16 mouse cellular contexts compared by ENCODE assay signal in genomic region chr6:118983471-118984040, GRCm38 (mm10).
DNase-seq lines count a peak whose midpoint lies in the region; ATAC-seq and TF ChIP-seq lines count a peak whose summit lies in the region.
"Had no signal": no experiment of that assay in that cellular context is flagged by ENCODE, and none has a peak within 500 bp of the region (broad histone marks: within the 10 kb centered on the region; RNA-seq: fewer than 3 reads in every experiment).

No protein-coding gene starts in this region.

- H3K9ac ChIP-seq in heart, embryonic 11.5 days (ENCODE audit: low read depth, low read length) = no peak overlapping the region
- no peak overlapping the region for H3K9ac ChIP-seq in heart, adult 2 months (ENCODE audit: low read depth, low read length)
- no peak overlapping the region for H3K9ac ChIP-seq in midbrain, postnatal 0 days (replicated peaks; ENCODE audit: low read length, poor library complexity, severe bottlenecking)
- no peak overlapping the region for H3K9ac ChIP-seq in stomach, embryonic 15.5 days
- H3K9ac ChIP-seq: forebrain, embryonic 12.5 days; hindbrain, embryonic 15.5 days; liver, embryonic 15.5 days had no signal

- TF ChIP-seq CTCF in heart, adult 2 months (IDR thresholded peaks at IDR 0.05) = no peak
- TF ChIP-seq CTCF in midbrain, postnatal 0 days (IDR thresholded peaks at IDR 0.05) = no peak

- 0 out of 2 replicates have a peak overlapping the region, but pooled peaks have one; percentile 15 for H3K27ac ChIP-seq in heart, embryonic 11.5 days (ENCODE audit: low read depth, low read length)
- no peak overlapping the region for H3K27ac ChIP-seq in heart, adult 2 months
- 0 out of 2 replicates have a peak overlapping the region, but pooled peaks have one; percentile 17 for H3K27ac ChIP-seq in midbrain, embryonic 10.5 days (replicated peaks)
- H3K27ac ChIP-seq in midbrain, postnatal 0 days (ENCODE audit: low read depth, low read length) = no peak overlapping the region
- peak overlapping the region; percentile 18; the same call in 1 of the 2 replicates for H3K27ac ChIP-seq in stomach, embryonic 15.5 days
- H3K27ac ChIP-seq: forebrain, embryonic 12.5 days; hindbrain, embryonic 15.5 days; liver, embryonic 15.5 days had no signal

- no peak for ATAC-seq in heart, embryonic 11.5 days (replicated peaks; ENCODE audit: insufficient number of reproducible peaks, low FRiP score, low TSS enrichment)
- no peak for ATAC-seq in midbrain, postnatal 0 days (ENCODE audit: low FRiP score)
- ATAC-seq in stomach, embryonic 15.5 days (ENCODE audit: insufficient read depth, low FRiP score, low read depth) = no peak

- DNase-seq in heart, adult 2 months = no peak
- DNase-seq in midbrain, embryonic 10.5 days (ENCODE audit: low spot score) = no peak
- no peak for DNase-seq in midbrain, postnatal 0 days (ENCODE audit: low spot score)
- DNase-seq in thymus, postnatal 4 days = peak; percentile 57
- no peak for DNase-seq in cerebellum, postnatal 25 days
- DNase-seq in layer of hippocampus, adult 18-20 months (ENCODE audit: low spot score in 2 of 2) = no peak
- DNase-seq: B cell, adult 2 months; cerebellum, adult 9-10 months; kidney, adult 9 months; right cerebral cortex, postnatal 25 days had no signal

- no peaks in the 10 kb centered on the region for H3K36me3 ChIP-seq in heart, embryonic 11.5 days (ENCODE audit: control insufficient read depth, insufficient read depth, low read length)
- H3K36me3 ChIP-seq in heart, adult 2 months (ENCODE audit: control insufficient read depth, insufficient read depth, low read length) = no peaks in the 10 kb centered on the region
- H3K36me3 ChIP-seq in midbrain, embryonic 10.5 days = no peaks in the 10 kb centered on the region
- no peaks in the 10 kb centered on the region for H3K36me3 ChIP-seq in midbrain, postnatal 0 days (ENCODE audit: insufficient read depth, low read length)
- H3K36me3 ChIP-seq in stomach, embryonic 15.5 days = no peaks in the 10 kb centered on the region
- H3K36me3 ChIP-seq: forebrain, embryonic 12.5 days; hindbrain, embryonic 15.5 days; liver, embryonic 15.5 days had no signal

- WGBS in heart, embryonic 11.5 days (ENCODE audit: insufficient replicate concordance) = 79% methylated on average over 8 of the region's 8 CpGs
- WGBS in heart, adult 2 months = 78% methylated on average over 8 of the region's 8 CpGs
- WGBS in midbrain, embryonic 10.5 days = 88% methylated on average over 8 of the region's 8 CpGs
- WGBS in midbrain, postnatal 0 days = 85% methylated on average over 8 of the region's 8 CpGs
- WGBS in stomach, embryonic 15.5 days = 72% methylated on average over 8 of the region's 8 CpGs

- H3K9me3 ChIP-seq in heart, embryonic 11.5 days (replicated peaks; ENCODE audit: control insufficient read depth, low read length) = no peaks in the 10 kb centered on the region
- no peaks in the 10 kb centered on the region for H3K9me3 ChIP-seq in midbrain, embryonic 10.5 days (replicated peaks)
- H3K9me3 ChIP-seq in midbrain, postnatal 0 days (ENCODE audit: low read length) = no peaks in the 10 kb centered on the region
- no peaks in the 10 kb centered on the region for H3K9me3 ChIP-seq in stomach, embryonic 15.5 days
- H3K9me3 ChIP-seq: forebrain, embryonic 12.5 days; hindbrain, embryonic 15.5 days; liver, embryonic 15.5 days had no signal

- intact Hi-C loops in heart, adult 2 months (cut with DNase I) = no loop called here

- H3K4me1 ChIP-seq in heart, embryonic 11.5 days (ENCODE audit: control insufficient read depth, insufficient read depth, low read length) = peaks cover 33% of the 10 kb centered on the region
- peaks cover 15% of the 10 kb centered on the region for H3K4me1 ChIP-seq in heart, adult 2 months (ENCODE audit: control insufficient read depth, insufficient read depth, low read length)
- peaks cover 7% of the 10 kb centered on the region for H3K4me1 ChIP-seq in midbrain, embryonic 10.5 days
- H3K4me1 ChIP-seq in midbrain, postnatal 0 days (ENCODE audit: insufficient read depth, low read length) = peaks cover 6% of the 10 kb centered on the region; the same call in 1 of the 2 replicates
- H3K4me1 ChIP-seq in stomach, embryonic 15.5 days = peaks cover 9% of the 10 kb centered on the region; the same call in 1 of the 2 replicates

- no peak overlapping the region for H3K4me3 ChIP-seq in heart, embryonic 11.5 days (ENCODE audit: low read depth, low read length)
- H3K4me3 ChIP-seq in heart, adult 2 months = no peak overlapping the region
- no peak overlapping the region for H3K4me3 ChIP-seq in midbrain, embryonic 10.5 days
- no peak overlapping the region for H3K4me3 ChIP-seq in midbrain, postnatal 0 days (ENCODE audit: low read depth, low read length)
- no peak overlapping the region for H3K4me3 ChIP-seq in stomach, embryonic 15.5 days (replicated peaks)
- H3K4me3 ChIP-seq: forebrain, embryonic 12.5 days; hindbrain, embryonic 15.5 days; liver, embryonic 15.5 days; myocyte had no signal

- TF ChIP-seq POLR2A in heart, adult 2 months (IDR thresholded peaks at IDR 0.05; ENCODE audit: insufficient read depth, low read depth, low read length) = no peak

- no peaks in the 10 kb centered on the region for H3K27me3 ChIP-seq in heart, embryonic 11.5 days (ENCODE audit: control insufficient read depth, insufficient read depth, low read length)
- no peaks in the 10 kb centered on the region for H3K27me3 ChIP-seq in heart, adult 2 months (ENCODE audit: control insufficient read depth, insufficient read depth, low read length)
- no peaks in the 10 kb centered on the region for H3K27me3 ChIP-seq in midbrain, embryonic 10.5 days (ENCODE audit: low read depth, poor library complexity, severe bottlenecking)
- H3K27me3 ChIP-seq in midbrain, postnatal 0 days (ENCODE audit: insufficient read depth, low read length) = no peaks in the 10 kb centered on the region
- H3K27me3 ChIP-seq in stomach, embryonic 15.5 days (replicated peaks) = no peaks in the 10 kb centered on the region
- H3K27me3 ChIP-seq: forebrain, embryonic 12.5 days; hindbrain, embryonic 15.5 days; liver, embryonic 15.5 days had no signal

- TF ChIP-seq EP300 in heart, adult 2 months (IDR thresholded peaks at IDR 0.05; ENCODE audit: insufficient read depth, low read depth, low read length) = no peak

- no peaks in the 10 kb centered on the region for H3K79me2 ChIP-seq in heart, adult 2 months (replicated peaks; ENCODE audit: control insufficient read depth, insufficient read depth, low read length)

- H3K4me2 ChIP-seq in heart, embryonic 11.5 days = no peak overlapping the region
- H3K4me2 ChIP-seq in midbrain, postnatal 0 days (ENCODE audit: low read depth, low read length, poor library complexity, severe bottlenecking) = no peak overlapping the region
- H3K4me2 ChIP-seq in stomach, embryonic 15.5 days = no peak overlapping the region
- H3K4me2 ChIP-seq: forebrain, embryonic 12.5 days; hindbrain, embryonic 15.5 days; liver, embryonic 15.5 days had no signal

Comparison
In these comparisons a context has a peak if more than half of its experiments do, and no peak if none do; other contexts are left out.
1. H3K27ac ChIP-seq: peak in heart, embryonic 11.5 days (single experiment), midbrain, embryonic 10.5 days (single experiment) and stomach, embryonic 15.5 days (single experiment); none in heart, adult 2 months (single experiment) and midbrain, postnatal 0 days (single experiment).